Mouse (Mus musculus) brain, adult 2 months (tissue): Measurements from ENCODE around the gene Nrxn1.

Experiments
- DNase-seq: peaks from one replicate; pipeline ENCODE4 v3.0.0; 2011; ENCODE audit warnings: low read depth, low spot score

Gene Nrxn1

DNA sequence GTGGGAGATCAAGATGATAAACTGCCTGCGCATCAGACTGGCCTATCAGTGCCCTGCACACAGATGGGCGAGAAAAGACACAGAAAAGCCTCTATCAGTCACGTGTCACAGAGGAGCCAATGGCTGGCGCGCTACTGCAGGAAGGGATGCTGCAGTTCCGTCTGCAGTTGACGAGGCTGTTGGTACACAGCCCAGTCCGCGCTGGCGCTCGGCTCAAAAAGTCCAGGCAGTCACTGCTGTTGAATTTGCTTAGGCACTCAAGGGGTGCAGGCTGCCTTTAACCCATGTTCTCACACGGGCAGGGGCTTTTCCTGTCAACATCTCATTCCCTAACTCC, 1004.6 kb downstream of the Nrxn1 start:
- DNase-seq, result peak; percentile 99

- peak; percentile 42 for DNase-seq
Observed at GRCm38 (mm10) chr17:90087616-90088313, 1005.1 kb downstream of the Nrxn1 start.

- peak; percentile 98 for DNase-seq
Observed at GRCm38 (mm10) chr17:90086826-90087225, 1006.0 kb downstream of the Nrxn1 start.

DNA sequence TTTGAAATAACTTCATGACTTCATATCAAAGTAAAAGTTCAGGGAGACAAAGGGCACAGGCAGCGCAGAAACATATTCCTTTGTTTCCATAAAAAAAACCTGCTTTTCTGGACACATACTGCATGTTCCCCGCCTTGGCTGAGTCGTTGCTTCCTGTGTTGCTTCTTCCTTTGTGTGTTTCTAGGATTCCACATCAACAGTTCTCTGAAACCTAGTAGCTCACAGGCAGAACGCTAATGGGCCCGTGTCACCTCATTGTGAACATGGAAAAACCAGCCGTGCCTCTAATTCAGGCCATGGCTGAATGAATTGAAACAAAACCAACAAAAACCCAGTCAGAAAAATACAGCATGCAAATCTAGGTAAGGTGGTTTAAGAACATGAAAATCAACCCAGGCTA, 1013.9 kb downstream of the Nrxn1 start:
- no peak for DNase-seq

DNA sequence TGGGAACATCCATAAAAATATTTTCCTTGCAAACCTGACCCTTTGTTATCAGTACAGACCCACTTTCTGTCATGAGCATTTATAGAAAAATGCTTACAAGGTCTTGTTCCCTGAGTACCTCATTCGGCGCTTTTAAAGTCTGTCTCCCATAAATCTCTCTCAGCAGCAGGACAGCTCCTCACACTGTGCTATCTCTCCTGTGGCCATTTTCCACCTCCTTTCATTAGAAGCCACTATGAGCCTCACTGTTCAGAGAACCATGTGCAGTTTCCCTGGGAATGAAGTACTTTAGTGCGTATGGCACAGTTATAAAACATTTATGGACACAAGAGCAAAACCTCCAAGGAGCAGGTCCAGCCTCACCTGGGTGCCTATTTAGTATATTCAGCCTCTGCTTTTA, 1014.4 kb downstream of the Nrxn1 start:
- DNase-seq, result peak; percentile 36

- DNase-seq, result no peak
Observed at GRCm38 (mm10) chr17:90062866-90063265, 1030.0 kb downstream of the Nrxn1 start.

- DNase-seq, result peak; percentile 56
Observed at GRCm38 (mm10) chr17:90060872-90061271, 1032.0 kb downstream of the Nrxn1 start.

- peak; percentile 40 for DNase-seq
Observed at GRCm38 (mm10) chr17:90060168-90060567, 1032.7 kb downstream of the Nrxn1 start.

- DNase-seq, result peak; percentile 46
Observed at GRCm38 (mm10) chr17:90059320-90060111, 1033.4 kb downstream of the Nrxn1 start.

DNA sequence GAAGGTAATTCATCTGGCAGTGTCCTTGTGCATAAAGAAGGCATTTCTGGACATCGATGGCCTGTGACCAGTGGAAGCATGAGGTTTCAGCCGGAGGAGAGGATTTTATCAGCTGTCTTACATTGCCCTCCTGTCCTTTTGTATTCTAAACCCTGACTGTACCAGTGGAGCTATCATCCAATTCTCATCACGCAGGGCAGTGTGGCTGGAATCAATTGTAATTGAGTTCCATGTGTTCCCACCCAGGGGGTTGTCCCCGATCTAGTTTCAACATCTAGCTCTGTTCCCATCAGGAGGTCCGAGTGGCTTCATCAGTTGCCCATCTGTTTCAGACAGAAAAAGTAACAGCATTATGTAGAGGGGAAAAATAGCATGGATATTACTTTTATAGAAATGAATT, 1038.6 kb downstream of the Nrxn1 start:
- DNase-seq, result peak; percentile 96

GRCm38 (mm10) chr17:90039316-90039715, 1053.6 kb downstream of the Nrxn1 start:
- DNase-seq, result peak; percentile 46

DNA sequence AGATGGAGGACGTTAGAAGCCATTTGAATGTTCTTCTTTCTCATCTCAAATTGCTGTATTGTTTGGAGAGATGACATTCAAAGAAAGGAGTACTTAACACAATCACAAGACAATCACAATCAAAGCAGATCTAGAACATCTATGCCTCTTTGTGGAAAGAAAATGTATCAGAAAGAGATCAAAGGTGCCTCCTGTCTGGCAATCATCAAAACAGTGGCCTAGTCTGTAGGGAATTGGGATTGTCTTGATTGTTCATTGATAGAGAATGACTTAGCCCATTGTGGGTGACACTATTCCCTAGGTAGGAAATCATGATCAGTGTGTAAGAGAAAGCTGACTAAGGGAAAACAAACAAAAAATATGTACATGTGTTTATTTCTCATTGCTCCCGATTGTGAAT, 1060.5 kb downstream of the Nrxn1 start:
- DNase-seq, result no peak

DNA sequence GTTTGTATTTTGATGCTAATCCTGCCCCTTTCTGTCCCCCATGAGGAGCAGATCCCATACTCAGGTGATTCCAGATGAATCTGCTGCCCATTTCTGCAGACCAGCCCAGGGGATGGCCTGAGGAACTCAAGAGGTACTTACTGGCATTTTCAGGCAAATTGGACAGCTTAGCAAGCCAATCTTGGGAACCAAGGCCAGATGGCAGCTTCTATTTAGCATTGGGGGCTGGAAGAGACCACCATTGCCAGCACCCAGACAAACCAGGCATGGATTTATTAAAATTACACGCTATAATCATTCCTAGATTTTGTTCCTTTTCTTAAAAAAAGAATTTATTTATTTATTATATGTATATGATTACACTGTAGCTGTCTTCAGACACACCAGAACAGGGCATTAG, 1076.2 kb downstream of the Nrxn1 start:
- no peak for DNase-seq

- no peak for DNase-seq
Observed at GRCm38 (mm10) chr17:90011761-90012160, 1081.1 kb downstream of the Nrxn1 start.

DNA sequence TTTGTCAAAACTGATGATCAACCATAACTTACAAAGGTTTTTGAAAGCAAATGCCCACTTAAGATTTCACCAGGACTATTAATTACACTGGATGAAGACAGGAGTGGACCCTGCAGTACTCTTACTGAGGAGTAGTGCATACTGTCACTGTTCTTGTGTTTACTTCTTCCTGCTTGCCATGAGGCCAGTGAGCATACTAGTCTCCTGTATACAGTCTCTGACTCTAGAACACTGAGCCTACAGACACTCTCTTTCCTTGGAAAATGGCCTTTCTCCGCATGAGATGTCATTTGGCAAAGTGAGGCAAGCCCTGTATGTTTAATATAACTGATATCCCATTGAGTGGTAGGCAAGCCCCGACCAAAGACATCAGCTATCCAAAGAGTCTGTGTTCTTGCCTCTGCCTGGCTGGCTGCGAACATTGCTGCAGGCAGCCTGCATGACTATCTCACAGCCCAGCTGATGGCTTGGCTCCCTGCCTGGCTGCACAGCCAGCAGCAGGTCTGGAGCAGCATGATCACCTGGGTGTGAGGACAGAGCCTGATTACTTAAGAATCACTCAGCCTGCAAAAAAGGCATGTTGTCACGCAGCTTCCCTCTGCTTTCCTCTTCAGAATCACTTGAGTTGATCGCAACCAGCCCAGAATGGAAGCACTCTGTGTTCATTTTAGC, 1085.3 kb downstream of the Nrxn1 start:
- DNase-seq, result peak; percentile 85

- no peak for DNase-seq
Observed at GRCm38 (mm10) chr17:89990651-89991050, 1102.2 kb downstream of the Nrxn1 start.
